Mouse (Mus musculus) lung, postnatal 0 days (tissue): ENCODE data around the gene Scn2a.

Experiments
- CTCF ChIP-seq: IDR thresholded peaks from 2 replicates; pipeline ENCODE4 v1.5.1; 2016; ENCODE audit warnings: antibody characterized with exemption, mild to moderate bottlenecking
- EP300 ChIP-seq: IDR thresholded peaks from 2 replicates; pipeline ENCODE4 v1.6.1; 2016; ENCODE audit warnings: antibody characterized with exemption, mild to moderate bottlenecking, control low read depth

GRCm38 (mm10) chr2:65722219-65722800, 101.7 kb downstream of the Scn2a start:
- no peak for TF ChIP-seq EP300
- no peak for TF ChIP-seq CTCF
